Mouse (Mus musculus) ES-E14 (cell line): Measurements from ENCODE around the gene Serpina3n. TPM values are rescaled to one million over a fixed set of nuclear protein-coding genes. Genes with fewer than 3 reads are reported as not detected.
A peak's percentile ranks its signal among the peaks of the same experiment; 100 is the strongest.

Source experiments
- DNase-seq: peaks from one replicate; pipeline ENCODE4 v3.0.0-alpha.2; 2013; ENCODE audit warnings: low read depth, low spot score
- H3K27ac ChIP-seq: 2 replicates; pipeline ENCODE4 v1.5.1; 2012; ENCODE audit warnings: low read depth, mild to moderate bottlenecking, low read length, moderate library complexity, mixed read lengths; ENCODE audit not compliant: poor library complexity, insufficient read depth, severe bottlenecking
- H3K36me3 ChIP-seq: 2 replicates; pipeline ENCODE4 v1.6.1; 2012; ENCODE audit warnings: mild to moderate bottlenecking, low read length, moderate library complexity, mixed read lengths; ENCODE audit not compliant: control insufficient read depth, poor library complexity, insufficient read depth, severe bottlenecking
- H3K4me1 ChIP-seq, 2 experiments: fragments of 150-350 bp in 1 of 2; sonication (generic) in 1 of 2; 2 replicates each; pipeline ENCODE4 v1.6.1; 2012; ENCODE audit warnings: low read length in 2 of 2, mild to moderate bottlenecking in 1 of 2, mixed read lengths in 1 of 2; ENCODE audit not compliant: control insufficient read depth in 2 of 2, insufficient read depth in 2 of 2, poor library complexity in 1 of 2
- H3K4me3 ChIP-seq, 2 experiments: fragments of 150-350 bp in 1 of 2; sonication (generic) in 1 of 2; 2 replicates each; pipeline ENCODE4 v1.5.1; 2012; ENCODE audit warnings: low read length in 2 of 2, low read depth in 1 of 2, mild to moderate bottlenecking in 1 of 2, mixed read lengths in 1 of 2; ENCODE audit not compliant: insufficient read depth in 1 of 2, poor library complexity in 1 of 2, severe bottlenecking in 1 of 2
- H3K9ac ChIP-seq: 2 replicates; pipeline ENCODE4 v1.6.1; 2012; ENCODE audit warnings: low read depth, mild to moderate bottlenecking, low read length, mixed read lengths; ENCODE audit not compliant: poor library complexity, insufficient read depth, severe bottlenecking
- H3K9me3 ChIP-seq: fragments of 150-350 bp; sonication (generic); 2 replicates; pipeline ENCODE4 v1.6.1; 2012; ENCODE audit warnings: low read depth, mild to moderate bottlenecking, low read length; ENCODE audit not compliant: control insufficient read depth, insufficient read depth
- MAFK ChIP-seq: IDR thresholded peaks from 2 replicates; pipeline ENCODE4 v1.6.1; 2014; ENCODE audit warnings: mild to moderate bottlenecking, low read depth, low read length, inconsistent platforms; ENCODE audit not compliant: insufficient read depth
- ZC3H11A ChIP-seq: IDR thresholded peaks from 2 replicates; pipeline ENCODE4 v1.6.1; 2012; ENCODE audit warnings: low read depth, mild to moderate bottlenecking, inconsistent platforms, low read length, borderline replicate concordance
- in situ Hi-C, 2 experiments: fragments of 600-800 bp; cut with MboI; formaldehyde crosslinking; loops; one replicate each; pipeline ENCODE4 v1.15.1; 2025; ENCODE audit warnings: low sequenced_read_pairs in 2 of 2, inconsistent platforms in 1 of 2; ENCODE audit not compliant: unreplicated experiment in 2 of 2
- total RNA-seq: library from RNA; depleted of rRNA; stranded (reverse); fragments of 300-350 nt; gene quantifications from 2 replicates; pipeline ENCODE4 v1.2.3, GENCODE M21; 2012; rRNA removed

The Serpina3n gene
- total RNA-seq, 1 experiment, result 0.58 TPM

DNA sequence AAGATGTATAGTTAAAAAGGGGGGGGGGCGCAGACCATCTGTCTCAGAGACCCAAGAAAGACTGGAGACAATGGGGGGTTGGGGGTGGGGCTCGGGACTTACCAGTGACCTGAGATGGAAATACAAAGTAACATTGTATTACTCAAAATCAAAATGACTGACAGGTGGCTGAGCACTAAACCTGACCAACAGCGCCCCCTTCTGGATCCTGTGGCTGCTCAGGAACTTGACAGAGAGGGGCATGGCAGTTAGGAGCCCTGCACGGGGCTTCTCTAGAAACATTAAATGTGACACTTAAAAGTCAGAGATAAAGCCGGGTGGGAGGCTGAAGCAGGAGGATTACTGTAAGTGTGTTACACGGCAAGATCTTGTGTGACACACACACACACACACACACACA, 52.8 kb downstream of the Serpina3n start:
- Histone ChIP-seq H3K36me3 (no peaks in the 10 kb centered on the region), H3K27ac (no peak overlapping the region), H3K4me1 (0 out of 4 replicates have a peak, but pooled peaks cover 0 to 1% of the 10 kb centered on the region in 2 experiments), H3K9ac (no peak overlapping the region), H3K9me3 (no peaks in the 10 kb centered on the region), H3K4me3 (no peak overlapping the region)
- in situ Hi-C loops, result no loop called here
- no peak for DNase-seq
- TF ChIP-seq ZC3H11A (peak; percentile 29; the same call in 1 of the 2 replicates), MAFK (no peak)

DNA sequence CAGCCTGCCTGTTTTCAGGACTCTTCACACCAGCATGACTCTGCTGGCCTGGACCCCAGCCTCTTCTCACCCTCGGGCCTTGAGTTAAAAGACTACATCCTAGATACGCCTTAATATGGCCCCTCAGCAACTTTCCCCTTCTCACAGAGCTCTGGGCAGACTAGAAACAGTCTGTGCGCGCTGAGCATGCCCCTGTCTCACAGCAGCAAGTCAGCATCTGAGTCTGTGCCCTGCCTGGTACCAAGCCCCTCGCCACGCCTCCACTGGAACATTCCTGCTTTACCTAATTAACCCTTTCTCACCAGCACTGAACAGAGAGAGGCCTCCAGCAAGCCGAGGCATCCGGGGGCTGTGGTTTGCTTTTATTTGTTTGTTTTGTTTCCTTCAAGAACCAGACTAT, 54.8 kb downstream of the Serpina3n start:
- DNase-seq, result no peak
- Histone ChIP-seq H3K9ac (no peak overlapping the region), H3K4me1 (0 out of 4 replicates have a peak, but pooled peaks cover 0 to 1% of the 10 kb centered on the region in 2 experiments), H3K36me3 (no peaks in the 10 kb centered on the region), H3K27ac (no peak overlapping the region), H3K9me3 (no peaks in the 10 kb centered on the region), H3K4me3 (no peak overlapping the region)
- in situ Hi-C loops, result no loop called here
- no peak for TF ChIP-seq MAFK
- TF ChIP-seq ZC3H11A, result no peak

Other genes with a start within 250 kb of the Serpina3n start
- not detected in 2 replicates for gene Serpina3f, start 192.2 kb upstream of the Serpina3n start, total RNA-seq
- 0.27 TPM in 1 of 2 replicates, not detected in the other for gene Serpina3g, start 170.5 kb upstream of the Serpina3n start, total RNA-seq
- 1.4 and 2.4 TPM in 2 replicates for gene Serpina3i, start 143.6 kb upstream of the Serpina3n start, total RNA-seq
- gene Serpina3j, start 92.2 kb upstream of the Serpina3n start, total RNA-seq, result not detected in 2 replicates
- gene Serpina3k, start 68.2 kb upstream of the Serpina3n start, total RNA-seq, result 0.27 TPM in 1 of 2 replicates, not detected in the other
- 0.42 and 5.5 TPM in 2 replicates for gene Serpina3m, start 68.2 kb upstream of the Serpina3n start, total RNA-seq
- 0.48 and 0.54 TPM in 2 replicates for gene Gsc, start 66.6 kb downstream of the Serpina3n start, total RNA-seq